Mouse (Mus musculus) mouse embryonic stem cell (cell line): Measurements from ENCODE around the gene Ddb2.

ENCODE experiments used
- in situ Hi-C, 2 experiments: fragments of 300-500 bp; cut with MboI; formaldehyde crosslinking; loops; 1 replicate in 1 of 2; 3 replicates in 1 of 2; pipeline ENCODE4 v1.14.3; 2019 to 2020; ENCODE audit warnings: low sequenced_read_pairs in 2 of 2, low pct_unique_long_range_greater_than_20kb in 1 of 2, mixed read lengths in 1 of 2; ENCODE audit not compliant: unreplicated experiment in 1 of 2

Ddb2 gene

GRCm38 (mm10) chr2:91167629-91168028 is 69.2 kb downstream of the Ddb2 start:
- in situ Hi-C loops, result no loop called here

GRCm38 (mm10) chr2:91164991-91165390 is 71.8 kb downstream of the Ddb2 start:
- in situ Hi-C loops, result no loop called here

- in situ Hi-C loops, result no loop called here
Measured at GRCm38 (mm10) chr2:91163532-91163931, 73.2 kb downstream of the Ddb2 start.

- in situ Hi-C loops, result no loop called here
Measured at GRCm38 (mm10) chr2:91162952-91163351, 73.8 kb downstream of the Ddb2 start.
